Mouse (Mus musculus) neutrophil, adult 83 days (primary cell): Measurements from ENCODE around the gene Ildr2. TPM values are rescaled to one million over a fixed set of nuclear protein-coding genes. Genes with fewer than 3 reads are reported as not detected.

Source experiments
- total RNA-seq, 2 experiments: library from RNA; stranded (reverse); gene quantifications; one replicate each; pipeline ENCODE4 v1.2.4; 2023

The Ildr2 gene
- under 1 TPM in 1 of 2 experiments, not detected in 1; 0.13 TPM for total RNA-seq

DNA sequence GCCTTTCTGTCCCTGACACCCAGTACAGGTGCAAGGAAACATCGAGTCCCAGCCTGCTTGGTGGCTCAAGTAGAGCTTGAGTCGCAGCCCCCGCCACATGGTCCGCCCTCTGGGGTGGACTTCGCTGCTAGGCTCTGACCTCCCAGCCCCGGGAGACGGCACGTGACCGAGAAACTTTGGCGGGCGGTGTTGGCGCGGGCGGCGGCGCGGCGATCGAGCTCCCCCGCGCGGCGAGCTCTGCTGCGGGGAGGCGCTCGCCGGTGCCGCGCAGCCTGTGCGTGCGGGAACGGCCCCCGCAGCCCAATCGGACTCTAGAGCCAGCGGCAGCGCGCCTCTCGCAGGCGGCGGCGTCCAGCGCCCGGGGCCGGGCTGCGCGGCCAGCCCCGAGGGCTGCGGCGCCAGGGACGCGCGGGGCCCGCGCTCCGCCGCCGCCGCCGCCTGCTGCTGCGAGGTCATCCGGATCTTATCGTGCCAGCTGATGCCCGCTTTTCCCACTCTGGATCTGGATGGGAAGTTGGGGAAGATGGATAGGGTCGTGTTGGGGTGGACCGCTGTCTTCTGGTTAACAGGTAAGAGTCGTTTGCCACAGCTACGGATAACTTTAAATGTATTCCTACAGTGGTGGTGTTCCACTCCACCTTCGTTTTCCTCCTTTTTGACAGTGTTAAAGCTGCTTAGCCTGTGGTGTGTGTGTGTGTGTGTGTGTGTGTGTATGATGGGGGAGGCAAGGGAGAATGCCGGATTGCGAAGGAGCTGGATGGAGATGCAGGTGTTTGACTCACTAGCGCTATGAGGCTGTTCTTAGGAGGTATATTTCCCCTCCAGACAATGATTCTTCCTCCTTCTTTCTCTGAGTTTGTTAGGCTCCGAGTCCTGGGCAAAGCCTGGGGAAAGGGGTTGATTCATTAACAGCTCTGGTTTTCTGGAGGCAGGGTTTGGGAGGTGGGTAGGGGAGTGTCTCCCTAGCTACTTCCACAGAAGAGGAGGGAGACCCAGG lies at the start of gene Ildr2:
Ildr2 (plus strand) TSS at position 242 of the 997 bp plus-strand sequence.

DNA sequence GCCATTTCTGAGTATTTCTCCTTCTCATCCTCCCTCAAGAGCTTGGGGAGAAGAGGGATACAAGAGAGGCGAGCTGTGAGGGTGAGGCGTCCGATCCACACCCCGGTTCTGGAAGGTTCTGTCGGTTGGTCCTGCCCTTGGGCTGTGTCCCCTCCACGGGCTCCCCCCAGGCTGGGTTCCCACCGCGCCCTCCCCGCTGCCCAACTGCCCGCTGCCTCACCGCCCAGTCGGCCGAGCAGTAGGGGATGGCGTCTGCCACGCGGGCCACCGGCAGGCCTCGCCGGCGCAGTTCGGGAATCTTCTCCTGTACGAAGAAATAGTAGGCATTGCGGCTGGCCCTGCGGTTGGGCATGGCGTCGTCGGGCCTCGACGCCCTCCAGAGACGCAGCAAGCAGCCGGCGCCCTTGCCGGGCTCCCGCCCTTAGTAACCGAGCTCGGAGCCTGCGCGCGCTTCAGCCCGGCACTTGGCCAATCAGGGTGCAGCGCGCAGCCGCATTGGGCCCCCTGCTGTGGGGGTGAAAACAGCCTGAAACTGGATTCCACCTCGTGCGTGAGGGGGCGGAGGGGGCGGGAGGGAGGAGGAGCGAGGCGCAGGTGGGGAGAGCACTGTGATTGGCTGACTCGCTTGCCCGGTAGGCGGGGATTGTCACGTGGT lies 15.5 kb upstream of the Ildr2 start, which contains the start of gene Mael:
Mael (minus strand) TSS at position 433 of the 655 bp plus-strand sequence.

Other genes starting within 250 kb of the Ildr2 start
- gene Dusp27, start 126.2 kb upstream of the Ildr2 start, total RNA-seq, result under 1 TPM in 1 of 2 experiments, not detected in 1; 0.09 TPM
- not detected for gene Gpa33, start 123.9 kb upstream of the Ildr2 start, total RNA-seq
- gene Mael, start 15.4 kb upstream of the Ildr2 start, total RNA-seq, result not detected
- 10 to 100 TPM; 18.6 to 26.4 TPM for gene Tada1, start 125.0 kb downstream of the Ildr2 start, total RNA-seq
- gene Pogk, start 155.7 kb downstream of the Ildr2 start, total RNA-seq, result 1 to 10 TPM; 1.5 to 2.0 TPM
- not detected for gene Gm4846, start 243.4 kb downstream of the Ildr2 start, total RNA-seq